Mouse (Mus musculus): ENCODE results near the gene Usp37. TPM values are rescaled to one million over a fixed set of nuclear protein-coding genes. Genes with fewer than 3 reads are reported as not detected.

Gene Usp37
- polyA plus RNA-seq (2015; fragmentation: Nextera tagmentation; extraction: Ambion mirVana): 35.9 and 38.7 TPM in 2 replicates

DNA sequence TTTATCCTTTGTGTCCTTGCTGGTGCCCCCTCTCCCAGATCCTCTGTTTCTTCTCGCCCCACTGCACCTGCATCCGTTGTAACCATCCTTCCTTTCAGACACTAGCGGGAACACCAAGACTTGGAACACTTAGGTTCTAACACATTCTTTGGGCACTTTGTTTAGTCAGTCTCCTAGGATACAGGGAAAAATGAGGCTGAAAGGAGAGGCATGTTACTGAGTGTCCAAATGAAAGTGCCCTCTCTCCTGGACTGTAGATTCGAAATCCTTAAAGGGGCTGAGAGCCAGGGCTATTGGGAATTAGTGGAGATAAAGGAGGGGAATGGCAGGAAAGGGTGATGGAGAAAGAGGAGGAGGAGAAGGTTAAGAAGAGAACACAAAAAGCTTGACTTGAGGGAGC, at the start of gene Usp37:
Gene Usp37 (minus strand): TSS at position 101 of the 400 bp plus-strand sequence.
- no peaks in the 10 kb centered on the region for H3K9me3 ChIP-seq (ENCODE audit: control insufficient read depth, low read length)
- 23% methylated on average over 4 of the region's 4 CpGs for WGBS
- H3K4me3 ChIP-seq (replicated peaks; ENCODE audit: low read length): no peak within 1 kb of the TSS
- no peak within 1 kb of the TSS for H3K27ac ChIP-seq (ENCODE audit: low read length)
- no peaks in the 10 kb centered on the region for H3K36me3 ChIP-seq (ENCODE audit: control insufficient read depth, insufficient read depth)
- no peaks in the 10 kb centered on the region for H3K27me3 ChIP-seq (replicated peaks; ENCODE audit: control insufficient read depth, insufficient read depth, low read length)
- H3K9ac ChIP-seq (replicated peaks; ENCODE audit: low read depth, low read length): no peak within 1 kb of the TSS
- peaks cover 11% of the 10 kb centered on the region for H3K4me1 ChIP-seq (replicated peaks; ENCODE audit: control insufficient read depth, insufficient read depth, low read length)
- H3K4me2 ChIP-seq (ENCODE audit: low read length): no peak within 1 kb of the TSS; the same call in 1 of the 2 replicates
- no peak for ATAC-seq

DNA sequence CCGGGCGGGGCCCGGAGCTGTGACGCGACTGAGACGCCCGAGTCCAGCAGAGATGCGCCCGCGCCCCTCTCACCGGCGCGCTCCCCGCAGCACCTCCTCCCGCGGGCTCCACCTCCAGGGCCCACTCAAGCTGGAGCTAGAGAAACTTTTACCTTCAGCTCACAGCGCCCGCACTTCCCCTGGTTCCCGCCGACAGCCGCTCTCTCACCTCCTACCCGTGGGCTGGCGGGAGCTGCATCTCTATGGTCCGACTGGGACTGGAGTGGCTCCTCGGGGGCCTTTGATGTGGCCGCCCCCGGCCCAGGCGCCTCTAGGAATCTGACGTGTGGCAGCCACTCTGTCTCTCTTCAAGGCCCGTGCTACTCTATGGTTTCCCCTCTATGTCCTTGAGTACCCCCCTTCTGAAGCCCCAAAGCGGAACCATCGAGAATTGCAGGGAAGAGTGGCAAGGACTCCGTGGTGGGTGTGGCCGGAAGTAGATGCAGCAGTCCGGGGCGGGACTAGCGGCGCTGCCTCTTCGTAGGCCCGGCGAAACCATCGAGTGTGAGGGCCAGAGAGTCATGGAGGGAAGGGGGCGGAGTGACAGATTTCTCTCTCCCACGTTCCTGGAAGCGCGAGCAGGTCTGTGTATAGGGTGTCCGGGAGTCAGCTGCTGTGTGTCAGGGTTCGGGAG, 43.8 kb upstream of the Usp37 start, which contains the start of the genes Zfp142 and Bcs1l:
Gene Zfp142 (minus strand): TSS at position 474 of the 673 bp plus-strand sequence.
Gene Bcs1l (plus strand): TSS at position 517 of the 673 bp plus-strand sequence.
- Histone ChIP-seq H3K27ac (ENCODE audit: low read length) (peak within 1 kb of the TSS; percentile 83), H3K9me3 (ENCODE audit: control insufficient read depth, low read length) (no peaks in the 10 kb centered on the region), H3K9ac (replicated peaks; ENCODE audit: low read depth, low read length) (peak within 1 kb of the TSS; percentile 72), H3K4me2 (ENCODE audit: low read length) (peak within 1 kb of the TSS; percentile 64), H3K4me1 (replicated peaks; ENCODE audit: control insufficient read depth, insufficient read depth, low read length) (peaks cover 28% of the 10 kb centered on the region), H3K27me3 (replicated peaks; ENCODE audit: control insufficient read depth, insufficient read depth, low read length) (no peaks in the 10 kb centered on the region), H3K4me3 (replicated peaks; ENCODE audit: low read length) (peak within 1 kb of the TSS; percentile 74), H3K36me3 (ENCODE audit: control insufficient read depth, insufficient read depth) (peaks cover 18% of the 10 kb centered on the region)
- under 1% methylated on average over 45 of the region's 48 CpGs for WGBS
- peak; percentile 99 for ATAC-seq

DNA sequence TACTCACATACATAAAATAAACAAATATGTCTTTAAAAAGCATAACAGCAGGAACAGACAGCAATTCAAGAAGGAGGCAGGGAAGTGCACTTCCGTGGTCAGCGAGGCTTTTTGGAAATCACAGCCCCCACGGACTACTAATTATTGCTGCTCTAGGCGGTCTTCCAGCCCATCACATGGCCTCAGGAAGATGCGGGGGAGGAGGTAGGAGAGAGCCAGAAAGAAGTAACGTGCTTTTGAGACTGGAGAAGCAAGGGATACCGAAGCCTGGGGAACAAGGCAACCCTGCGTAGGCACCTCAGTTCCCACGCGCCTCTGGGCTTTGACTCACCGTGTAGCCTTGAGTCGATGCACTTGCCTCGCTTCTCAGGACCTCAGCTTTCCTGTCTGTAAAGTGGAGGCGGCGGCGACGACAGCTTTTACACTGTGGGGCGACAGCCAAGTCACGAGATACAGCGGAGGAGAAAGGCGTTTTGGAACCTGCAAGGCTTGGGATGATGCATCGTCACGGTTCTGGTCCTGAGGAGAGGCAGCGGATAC, 43.2 kb upstream of the Usp37 start:
- Histone ChIP-seq H3K27ac (ENCODE audit: low read length) (peak overlapping the region; percentile 83), H3K4me3 (replicated peaks; ENCODE audit: low read length) (peak overlapping the region; percentile 74), H3K4me1 (replicated peaks; ENCODE audit: control insufficient read depth, insufficient read depth, low read length) (peaks cover 28% of the 10 kb centered on the region), H3K36me3 (ENCODE audit: control insufficient read depth, insufficient read depth) (peaks cover 18% of the 10 kb centered on the region), H3K27me3 (replicated peaks; ENCODE audit: control insufficient read depth, insufficient read depth, low read length) (no peaks in the 10 kb centered on the region), H3K4me2 (ENCODE audit: low read length) (peak overlapping the region; percentile 64), H3K9ac (replicated peaks; ENCODE audit: low read depth, low read length) (peak overlapping the region; percentile 72), H3K9me3 (ENCODE audit: control insufficient read depth, low read length) (no peaks in the 10 kb centered on the region)
- WGBS: 0% methylated on average over 24 of the region's 24 CpGs
- ATAC-seq: no peak; the same call in 1 of the 2 replicates

DNA sequence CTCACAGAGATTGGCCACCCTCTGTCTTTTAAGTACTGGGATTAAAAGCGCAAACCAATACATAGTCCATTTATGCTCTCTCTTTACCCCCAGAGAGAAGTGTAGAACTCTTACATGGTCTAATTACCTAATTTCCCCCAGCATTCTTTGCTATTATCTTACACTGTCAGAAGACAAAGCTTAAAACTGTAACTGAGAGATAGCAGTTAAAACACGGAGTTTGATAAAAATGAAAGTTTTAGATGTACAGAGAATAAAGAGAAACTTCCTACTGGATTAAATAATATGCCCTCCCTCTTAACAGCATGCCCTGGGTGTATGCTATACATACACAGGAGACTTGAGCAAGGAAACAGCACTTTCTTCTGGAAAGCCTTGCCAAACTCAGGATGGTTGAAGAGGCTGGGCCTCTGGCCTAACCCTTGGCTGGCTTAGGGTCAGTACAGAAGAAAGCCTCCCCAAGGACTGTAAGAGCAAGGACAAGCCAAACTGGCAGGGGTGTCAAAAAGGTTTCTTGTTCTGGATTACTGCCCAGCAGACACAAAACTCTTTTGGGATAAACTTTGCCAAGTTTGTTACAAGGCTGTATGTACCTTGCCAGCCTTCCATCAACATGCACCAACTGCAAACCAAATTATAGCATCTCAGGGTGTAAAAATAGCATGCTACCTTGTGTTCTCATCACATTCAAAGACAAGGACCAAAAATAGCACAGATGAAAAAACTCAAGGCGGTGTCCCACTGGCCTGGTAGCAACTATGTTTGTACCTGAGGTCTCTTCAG, 40.7 kb upstream of the Usp37 start:
- 94% methylated on average over 3 of the region's 3 CpGs for WGBS
- Histone ChIP-seq H3K4me1 (replicated peaks; ENCODE audit: control insufficient read depth, insufficient read depth, low read length) (peaks cover 28% of the 10 kb centered on the region), H3K27ac (ENCODE audit: low read length) (no peak overlapping the region), H3K4me2 (ENCODE audit: low read length) (no peak overlapping the region), H3K4me3 (replicated peaks; ENCODE audit: low read length) (no peak overlapping the region), H3K9ac (replicated peaks; ENCODE audit: low read depth, low read length) (no peak overlapping the region), H3K36me3 (ENCODE audit: control insufficient read depth, insufficient read depth) (peaks cover 1% of the 10 kb centered on the region; the same call in 1 of the 2 replicates), H3K9me3 (ENCODE audit: control insufficient read depth, low read length) (no peaks in the 10 kb centered on the region), H3K27me3 (replicated peaks; ENCODE audit: control insufficient read depth, insufficient read depth, low read length) (no peaks in the 10 kb centered on the region)
- ATAC-seq: no peak

DNA sequence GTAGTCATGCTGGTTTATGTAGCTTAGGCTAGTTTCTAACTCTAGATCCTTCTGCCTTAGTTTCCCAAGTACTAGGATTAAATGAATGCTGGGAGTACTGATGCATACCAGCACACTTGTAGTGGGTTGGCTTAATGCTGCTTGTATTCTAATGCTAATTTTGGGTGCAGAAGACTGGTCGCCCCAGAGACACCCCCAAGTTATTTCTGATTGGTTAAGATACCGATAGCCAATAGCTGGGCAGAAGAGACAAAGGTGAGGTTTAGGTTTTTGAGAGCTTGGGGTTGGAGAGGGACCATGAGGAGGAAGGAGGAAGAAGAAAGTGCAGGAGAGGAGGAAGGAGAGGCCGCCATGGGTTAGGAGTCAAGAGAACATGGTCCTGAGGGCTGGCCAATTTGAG, 38.5 kb upstream of the Usp37 start:
- H3K4me2 ChIP-seq (ENCODE audit: low read length): no peak overlapping the region
- H3K4me3 ChIP-seq (replicated peaks; ENCODE audit: low read length): no peak overlapping the region
- H3K9ac ChIP-seq (replicated peaks; ENCODE audit: low read depth, low read length): no peak overlapping the region
- no peaks in the 10 kb centered on the region for H3K27me3 ChIP-seq (replicated peaks; ENCODE audit: control insufficient read depth, insufficient read depth, low read length)
- H3K36me3 ChIP-seq (ENCODE audit: control insufficient read depth, insufficient read depth): peaks cover 7% of the 10 kb centered on the region; the same call in 1 of the 2 replicates
- no peak overlapping the region for H3K27ac ChIP-seq (ENCODE audit: low read length)
- no peaks in the 10 kb centered on the region for H3K9me3 ChIP-seq (ENCODE audit: control insufficient read depth, low read length)
- H3K4me1 ChIP-seq (replicated peaks; ENCODE audit: control insufficient read depth, insufficient read depth, low read length): peaks cover 20% of the 10 kb centered on the region
- ATAC-seq: no peak
- WGBS: 77% methylated on average over 3 of the region's 3 CpGs

DNA sequence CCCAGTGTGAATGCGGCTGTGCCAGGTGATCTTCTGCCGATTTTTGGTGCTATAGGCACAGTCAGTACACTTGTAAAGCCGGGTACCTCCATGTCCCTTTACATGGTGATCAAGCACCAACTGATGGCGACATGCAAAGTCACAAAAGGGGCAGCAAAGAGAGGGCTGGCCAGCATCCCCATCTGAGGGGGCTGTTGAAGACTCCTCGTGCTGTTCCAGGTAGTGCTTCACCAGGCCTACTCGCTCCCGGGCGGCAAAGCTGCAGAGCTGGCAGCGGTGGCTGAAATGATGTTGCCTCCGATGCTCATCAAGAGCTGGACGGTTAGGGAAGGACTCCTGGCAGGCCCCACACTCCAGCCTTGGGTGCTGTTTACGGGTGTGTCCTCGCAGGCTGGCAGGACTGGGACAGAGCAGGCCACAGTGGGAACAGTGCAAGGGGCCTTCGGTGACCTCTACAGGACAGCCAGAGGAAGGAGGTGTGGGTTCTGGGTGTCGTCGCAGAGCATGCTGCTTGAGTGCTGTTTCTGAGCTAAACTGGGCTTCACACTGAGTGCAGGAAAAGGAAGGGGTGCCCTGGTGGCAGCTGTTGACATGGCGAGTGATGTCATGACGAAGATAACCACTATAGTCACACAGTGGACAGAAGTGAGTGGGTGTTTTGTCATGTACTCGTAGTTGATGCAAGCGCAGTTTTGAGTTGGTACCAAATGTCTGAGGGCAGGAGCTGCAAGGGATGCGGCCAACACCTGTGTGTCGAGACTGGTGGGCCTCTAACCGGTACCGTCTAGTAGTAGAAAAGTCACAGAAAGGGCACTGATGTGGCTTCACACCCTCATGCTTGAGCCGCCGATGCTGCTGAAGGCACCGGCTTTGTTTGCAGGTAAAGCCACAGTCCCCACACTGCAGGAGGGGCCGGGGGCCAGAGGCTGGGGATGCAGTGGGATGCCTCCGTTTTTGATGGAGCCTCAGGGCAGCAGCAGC, 25.9 kb upstream of the Usp37 start:
- no peak overlapping the region for H3K4me2 ChIP-seq (ENCODE audit: low read length)
- WGBS: 91% methylated on average over 29 of the region's 29 CpGs
- H3K27ac ChIP-seq (ENCODE audit: low read length): no peak overlapping the region
- H3K9me3 ChIP-seq (ENCODE audit: control insufficient read depth, low read length): no peaks in the 10 kb centered on the region
- H3K4me1 ChIP-seq (replicated peaks; ENCODE audit: control insufficient read depth, insufficient read depth, low read length): no peaks in the 10 kb centered on the region
- H3K27me3 ChIP-seq (replicated peaks; ENCODE audit: control insufficient read depth, insufficient read depth, low read length): no peaks in the 10 kb centered on the region
- no peak overlapping the region for H3K4me3 ChIP-seq (replicated peaks; ENCODE audit: low read length)
- ATAC-seq: no peak
- no peak overlapping the region for H3K9ac ChIP-seq (replicated peaks; ENCODE audit: low read depth, low read length)
- peaks cover 48% of the 10 kb centered on the region for H3K36me3 ChIP-seq (ENCODE audit: control insufficient read depth, insufficient read depth)

DNA sequence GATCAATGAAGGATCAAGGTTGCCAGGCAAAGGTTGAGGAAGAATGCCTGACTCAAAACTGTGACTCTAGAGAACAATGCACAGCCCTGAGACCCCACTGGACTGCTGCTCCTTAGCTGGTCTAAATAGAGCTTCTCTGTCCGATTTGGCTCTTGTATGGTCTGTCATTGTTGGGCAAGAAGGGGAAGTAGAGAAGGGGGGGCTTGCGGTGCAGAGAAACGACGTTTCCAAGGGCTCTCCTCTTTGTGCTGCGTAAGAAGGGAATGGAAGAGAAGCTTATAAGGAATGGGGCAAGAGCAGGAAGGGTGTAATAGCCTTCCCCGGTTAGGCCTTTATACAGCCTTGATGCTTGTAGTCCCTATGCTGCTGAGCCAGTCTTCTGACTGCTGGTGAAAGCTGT, 21.8 kb upstream of the Usp37 start:
- no peaks in the 10 kb centered on the region for H3K27me3 ChIP-seq (replicated peaks; ENCODE audit: control insufficient read depth, insufficient read depth, low read length)
- no peak overlapping the region for H3K4me2 ChIP-seq (ENCODE audit: low read length)
- 80% methylated on average over 6 of the region's 6 CpGs for WGBS
- H3K36me3 ChIP-seq (ENCODE audit: control insufficient read depth, insufficient read depth): peaks cover 33% of the 10 kb centered on the region
- H3K4me3 ChIP-seq (replicated peaks; ENCODE audit: low read length): no peak overlapping the region
- ATAC-seq: no peak
- H3K9me3 ChIP-seq (ENCODE audit: control insufficient read depth, low read length): no peaks in the 10 kb centered on the region
- H3K27ac ChIP-seq (ENCODE audit: low read length): no peak overlapping the region
- H3K4me1 ChIP-seq (replicated peaks; ENCODE audit: control insufficient read depth, insufficient read depth, low read length): no peaks in the 10 kb centered on the region
- H3K9ac ChIP-seq (replicated peaks; ENCODE audit: low read depth, low read length): no peak overlapping the region

DNA sequence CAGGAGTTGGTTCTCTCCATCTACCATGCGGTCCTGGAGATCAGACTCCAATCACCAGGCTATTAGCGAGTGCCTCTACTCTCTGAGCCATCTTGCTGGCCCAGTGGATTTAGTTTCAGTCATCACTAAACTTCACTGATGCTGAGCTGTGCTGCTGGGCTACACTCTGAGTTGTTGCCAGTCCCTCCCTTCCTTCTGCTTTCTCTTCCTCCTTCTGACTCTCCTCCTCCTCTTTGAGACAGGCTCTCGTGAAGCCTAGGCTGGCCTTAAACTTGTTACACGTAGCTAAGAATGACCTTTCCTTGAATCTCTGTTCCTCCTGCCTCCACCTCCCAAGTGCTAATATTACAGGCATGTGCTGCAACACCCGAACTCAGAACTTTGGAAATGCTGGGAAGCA, 15.0 kb upstream of the Usp37 start:
- ATAC-seq: no peak
- Histone ChIP-seq H3K4me2 (ENCODE audit: low read length) (no peak overlapping the region), H3K27me3 (replicated peaks; ENCODE audit: control insufficient read depth, insufficient read depth, low read length) (no peaks in the 10 kb centered on the region), H3K36me3 (ENCODE audit: control insufficient read depth, insufficient read depth) (no peaks in the 10 kb centered on the region; the same call in 1 of the 2 replicates), H3K4me3 (replicated peaks; ENCODE audit: low read length) (no peak overlapping the region), H3K27ac (ENCODE audit: low read length) (no peak overlapping the region), H3K4me1 (replicated peaks; ENCODE audit: control insufficient read depth, insufficient read depth, low read length) (no peaks in the 10 kb centered on the region), H3K9ac (replicated peaks; ENCODE audit: low read depth, low read length) (no peak overlapping the region), H3K9me3 (ENCODE audit: control insufficient read depth, low read length) (no peaks in the 10 kb centered on the region)
- WGBS: 92% methylated on average over 5 of the region's 5 CpGs

Data from forebrain, embryonic 16.5 days (tissue).